Mouse (Mus musculus): Measurements from ENCODE around the gene Taar3.

Gene Taar3

GRCm38 (mm10) chr10:23949508-23950005 lies at the start of gene Taar3:
Gene Taar3 (plus strand): TSS chr10:23949558.
- DNase-seq, result no peak

GRCm38 (mm10) chr10:23901119-23901518 lies 48.2 kb upstream of the Taar3 start:
- no peak for DNase-seq

- DNase-seq, result no peak
Observed at GRCm38 (mm10) chr10:23905661-23906060, 43.7 kb upstream of the Taar3 start.

- no peak for DNase-seq
Observed at GRCm38 (mm10) chr10:23920056-23920455, 29.3 kb upstream of the Taar3 start, which contains the start of gene Taar1. Gene Taar1 (plus strand): TSS chr10:23920356.

GRCm38 (mm10) chr10:23922468-23922867 lies 26.9 kb upstream of the Taar3 start:
- no peak for DNase-seq

- DNase-seq, result no peak
Observed at GRCm38 (mm10) chr10:23923941-23924340, 25.4 kb upstream of the Taar3 start.

- DNase-seq, result no peak
Observed at GRCm38 (mm10) chr10:23937613-23938012, 11.7 kb upstream of the Taar3 start.

GRCm38 (mm10) chr10:23938312-23938711 lies 11.0 kb upstream of the Taar3 start, which contains the start of gene Taar2:
Gene Taar2 (plus strand): TSS chr10:23938572.
- no peak for DNase-seq

GRCm38 (mm10) chr10:23942465-23942864 lies 6.9 kb upstream of the Taar3 start:
- DNase-seq, result no peak

GRCm38 (mm10) chr10:23948026-23948425 lies 1.3 kb upstream of the Taar3 start:
- no peak for DNase-seq

- DNase-seq, result peak; percentile 71
Observed at GRCm38 (mm10) chr10:23951714-23952113, 2.4 kb downstream of the Taar3 start.

- DNase-seq, result no peak
Observed at GRCm38 (mm10) chr10:23959071-23959470, 9.7 kb downstream of the Taar3 start.

- DNase-seq, result no peak
Observed at GRCm38 (mm10) chr10:23960444-23960915, 11.1 kb downstream of the Taar3 start, which contains the start of gene Taar4. Gene Taar4 (plus strand): TSS chr10:23960494.

GRCm38 (mm10) chr10:23963444-23963843 lies 14.1 kb downstream of the Taar3 start:
- no peak for DNase-seq

GRCm38 (mm10) chr10:23964921-23965610 lies 15.7 kb downstream of the Taar3 start:
- DNase-seq, result no peak

- no peak for DNase-seq
Observed at GRCm38 (mm10) chr10:23970656-23971165, 21.4 kb downstream of the Taar3 start, which contains the start of gene Taar5. Gene Taar5 (plus strand): TSS chr10:23970706.

- no peak for DNase-seq
Observed at GRCm38 (mm10) chr10:23971256-23971655, 21.9 kb downstream of the Taar3 start.

GRCm38 (mm10) chr10:23977958-23978357 lies 28.6 kb downstream of the Taar3 start:
- no peak for DNase-seq

GRCm38 (mm10) chr10:23978901-23979705 lies 29.7 kb downstream of the Taar3 start:
- peak; percentile 38 for DNase-seq

- no peak for DNase-seq
Observed at GRCm38 (mm10) chr10:23985546-23985945, 36.2 kb downstream of the Taar3 start, which contains the start of gene Taar6. Gene Taar6 (minus strand): TSS chr10:23985646.

- no peak for DNase-seq
Observed at GRCm38 (mm10) chr10:23986419-23986818, 37.1 kb downstream of the Taar3 start.

GRCm38 (mm10) chr10:23993381-23993780 lies 44.0 kb downstream of the Taar3 start, which contains the start of gene Taar7a:
Gene Taar7a (minus strand): TSS chr10:23993481.
- DNase-seq, result no peak

GRCm38 (mm10) chr10:23999639-24000038 lies 50.3 kb downstream of the Taar3 start, which contains the start of gene Taar7b:
Gene Taar7b (plus strand): TSS chr10:23999939.
- DNase-seq, result no peak

Measured in cerebellum, adult 9-10 months (tissue).